Mouse (Mus musculus) liver, postnatal 0 days (tissue): ENCODE results near the gene Zfp981. TPM values are rescaled to one million over a fixed set of nuclear protein-coding genes. Genes with fewer than 3 reads are reported as not detected.
A peak's percentile ranks its signal among the peaks of the same experiment; 100 is the strongest.
"Not testable (repeated sequence)": the region's sequence is repeated elsewhere in the genome, so short reads cannot be mapped to it uniquely, and the experiment has no call there.

Experiments
- ATAC-seq: fragments of 200-750 bp; cut with Nextera tagmentation; 2 replicates; pipeline ENCODE4 v1.8.0; 2017; ENCODE audit warnings: mild to moderate bottlenecking, moderate library complexity
- DNase-seq: peaks from one replicate; pipeline ENCODE4 v3.0.0-alpha.2; 2016
- H3K27ac ChIP-seq: fragments of 300-500 bp; sonication (generic); 2 replicates; pipeline ENCODE4 v1.5.1; 2014; ENCODE audit warnings: antibody characterized with exemption, moderate library complexity, mild to moderate bottlenecking, low read depth
- H3K27me3 ChIP-seq: fragments of 300-500 bp; sonication (generic); 2 replicates; pipeline ENCODE4 v1.6.1; 2014; ENCODE audit warnings: low read length, control low read depth, mixed read lengths; ENCODE audit not compliant: insufficient read depth
- H3K36me3 ChIP-seq: fragments of 300-500 bp; sonication (generic); replicated peaks from 2 replicates; pipeline ENCODE4 v1.6.1; 2014; ENCODE audit warnings: mild to moderate bottlenecking, control low read depth, low read length, moderate library complexity, mixed read lengths; ENCODE audit not compliant: insufficient read depth
- H3K4me1 ChIP-seq: fragments of 300-500 bp; sonication (generic); 2 replicates; pipeline ENCODE4 v1.6.1; 2014; ENCODE audit warnings: antibody characterized with exemption, mild to moderate bottlenecking, control low read depth; ENCODE audit not compliant: insufficient read depth
- H3K4me2 ChIP-seq: fragments of 300-500 bp; sonication (generic); 2 replicates; pipeline ENCODE4 v1.6.1; 2014; ENCODE audit warnings: low read depth, mild to moderate bottlenecking, low read length, moderate library complexity, mixed read lengths
- H3K4me3 ChIP-seq: fragments of 300-500 bp; sonication (generic); 2 replicates; pipeline ENCODE4 v1.5.1; 2014; ENCODE audit warnings: low read depth, low read length
- H3K9ac ChIP-seq: fragments of 300-500 bp; sonication (generic); replicated peaks from 2 replicates; pipeline ENCODE4 v1.6.1; 2014; ENCODE audit warnings: mild to moderate bottlenecking, moderate library complexity
- H3K9me3 ChIP-seq: fragments of 300-500 bp; sonication (generic); 2 replicates; pipeline ENCODE4 v1.6.1; 2016; ENCODE audit warnings: mild to moderate bottlenecking, control low read depth, low read length, mixed read lengths
- CTCF ChIP-seq: sonication (generic); IDR thresholded peaks from 2 replicates; pipeline ENCODE4 v1.5.1; 2016; ENCODE audit warnings: antibody characterized with exemption, low read depth
- EP300 ChIP-seq: IDR thresholded peaks from 2 replicates; pipeline ENCODE4 v1.6.1; 2016; ENCODE audit warnings: antibody characterized with exemption, low read depth, mild to moderate bottlenecking
- WGBS: fragments of 180-500 bp; shearing (Covaris S2); extraction: QIAGEN DNeasy Blood & Tissue Kit; methylation state at CpG from one replicate; pipeline ENCODE4 v1.1.7; 2014; ENCODE audit not compliant: insufficient replicate concordance; 5-methylcytosine and 5-hydroxymethylcytosine counted together
- polyA plus RNA-seq: library from polyadenylated mRNA; unstranded; fragments of >200 nt; fragmentation: Nextera tagmentation; extraction: Ambion mirVana; gene quantifications from 2 replicates; pipeline ENCODE4 v1.2.1, GENCODE M21; 2015

The Zfp981 gene
- polyA plus RNA-seq, 1 experiment from 2014 or later = not detected

GRCm38 (mm10) chr4:146457720-146458119 lies 44.1 kb upstream of the Zfp981 start:
- Histone ChIP-seq H3K27ac (no peak overlapping the region), H3K4me2 (no peak overlapping the region), H3K4me3 (no peak overlapping the region), H3K9ac (no peak overlapping the region), H3K36me3 (no peaks in the 10 kb centered on the region), H3K4me1 (no peaks in the 10 kb centered on the region), H3K27me3 (no peaks in the 10 kb centered on the region), H3K9me3 (peaks cover 47% of the 10 kb centered on the region)
- TF ChIP-seq EP300 (no peak), CTCF (no peak)
- ATAC-seq (no peak), DNase-seq (no peak)
- WGBS = 60% methylated on average over 1 of the region's 1 CpGs

GRCm38 (mm10) chr4:146459822-146460221 lies 42.0 kb upstream of the Zfp981 start:
- not testable (repeated sequence) for DNase-seq, H3K9ac ChIP-seq, H3K4me2 ChIP-seq, H3K4me1 ChIP-seq, H3K4me3 ChIP-seq, H3K36me3 ChIP-seq, ATAC-seq, H3K27me3 ChIP-seq, H3K27ac ChIP-seq
- 74% methylated on average over 5 of the region's 5 CpGs for WGBS
- peaks cover 37% of the 10 kb centered on the region for H3K9me3 ChIP-seq

- not testable (repeated sequence) for H3K4me2 ChIP-seq, H3K4me1 ChIP-seq, H3K4me3 ChIP-seq, H3K27me3 ChIP-seq, DNase-seq, H3K27ac ChIP-seq, H3K36me3 ChIP-seq, H3K9ac ChIP-seq, ATAC-seq
- WGBS = 70% methylated on average over 5 of the region's 5 CpGs
- H3K9me3 ChIP-seq = peaks cover 30% of the 10 kb centered on the region
Observed at GRCm38 (mm10) chr4:146460685-146461084, 41.1 kb upstream of the Zfp981 start.

- not testable (repeated sequence) for H3K27me3 ChIP-seq, ATAC-seq, H3K9me3 ChIP-seq, H3K36me3 ChIP-seq, DNase-seq, H3K4me1 ChIP-seq, H3K4me2 ChIP-seq, H3K27ac ChIP-seq, H3K9ac ChIP-seq, H3K4me3 ChIP-seq
- WGBS = 83% methylated on average over 17 of the region's 19 CpGs
Observed at GRCm38 (mm10) chr4:146463649-146464351, 38.0 kb upstream of the Zfp981 start.

GRCm38 (mm10) chr4:146469984-146470383 lies 31.8 kb upstream of the Zfp981 start:
- DNase-seq, H3K9me3 ChIP-seq, H3K4me2 ChIP-seq, H3K4me1 ChIP-seq, H3K4me3 ChIP-seq, ATAC-seq, H3K27ac ChIP-seq, H3K27me3 ChIP-seq, H3K36me3 ChIP-seq, H3K9ac ChIP-seq: not testable (repeated sequence)
- WGBS = 90% methylated on average over 10 of the region's 12 CpGs

GRCm38 (mm10) chr4:146474181-146474580 lies 27.6 kb upstream of the Zfp981 start:
- H3K4me1 ChIP-seq, H3K4me3 ChIP-seq, DNase-seq, H3K4me2 ChIP-seq, H3K36me3 ChIP-seq, H3K9ac ChIP-seq, H3K27ac ChIP-seq, H3K27me3 ChIP-seq: not testable (repeated sequence)
- ATAC-seq = peak; percentile 21; the same call in 1 of the 2 replicates
- peaks cover 16% of the 10 kb centered on the region for H3K9me3 ChIP-seq
- WGBS = no CpG with 5 or more reads among the region's 1 CpGs

- WGBS = 60% methylated on average over 56 of the region's 94 CpGs
- not testable (repeated sequence) for H3K27me3 ChIP-seq, H3K36me3 ChIP-seq, H3K9ac ChIP-seq, H3K4me3 ChIP-seq, DNase-seq, H3K27ac ChIP-seq, H3K4me1 ChIP-seq, H3K4me2 ChIP-seq
- H3K9me3 ChIP-seq = peaks cover 12% of the 10 kb centered on the region
- ATAC-seq = peak; percentile 61
Observed at GRCm38 (mm10) chr4:146474716-146475676, 26.8 kb upstream of the Zfp981 start.

- 90% methylated on average over 2 of the region's 2 CpGs for WGBS
- H3K36me3 ChIP-seq, H3K27ac ChIP-seq, H3K4me2 ChIP-seq, H3K27me3 ChIP-seq, H3K9ac ChIP-seq, H3K4me3 ChIP-seq, H3K4me1 ChIP-seq, ATAC-seq, DNase-seq: not testable (repeated sequence)
- H3K9me3 ChIP-seq = peaks cover 17% of the 10 kb centered on the region
Observed at GRCm38 (mm10) chr4:146476260-146476659, 25.6 kb upstream of the Zfp981 start.

- H3K36me3 ChIP-seq, DNase-seq, H3K4me2 ChIP-seq, H3K4me3 ChIP-seq, H3K9ac ChIP-seq, H3K27ac ChIP-seq, ATAC-seq, H3K4me1 ChIP-seq, H3K27me3 ChIP-seq: not testable (repeated sequence)
- H3K9me3 ChIP-seq = peaks cover 22% of the 10 kb centered on the region
- WGBS = 65% methylated on average over 3 of the region's 3 CpGs
Observed at GRCm38 (mm10) chr4:146476959-146477358, 24.9 kb upstream of the Zfp981 start.
